Mouse (Mus musculus): ENCODE measurements at regions not wholly inside any gene's neighbourhood (a gene's known extent, or its start where the extent isn't known, plus 50 kb on each side); places are given as distances from the start of the nearest gene placed in this dataset.

DNA sequence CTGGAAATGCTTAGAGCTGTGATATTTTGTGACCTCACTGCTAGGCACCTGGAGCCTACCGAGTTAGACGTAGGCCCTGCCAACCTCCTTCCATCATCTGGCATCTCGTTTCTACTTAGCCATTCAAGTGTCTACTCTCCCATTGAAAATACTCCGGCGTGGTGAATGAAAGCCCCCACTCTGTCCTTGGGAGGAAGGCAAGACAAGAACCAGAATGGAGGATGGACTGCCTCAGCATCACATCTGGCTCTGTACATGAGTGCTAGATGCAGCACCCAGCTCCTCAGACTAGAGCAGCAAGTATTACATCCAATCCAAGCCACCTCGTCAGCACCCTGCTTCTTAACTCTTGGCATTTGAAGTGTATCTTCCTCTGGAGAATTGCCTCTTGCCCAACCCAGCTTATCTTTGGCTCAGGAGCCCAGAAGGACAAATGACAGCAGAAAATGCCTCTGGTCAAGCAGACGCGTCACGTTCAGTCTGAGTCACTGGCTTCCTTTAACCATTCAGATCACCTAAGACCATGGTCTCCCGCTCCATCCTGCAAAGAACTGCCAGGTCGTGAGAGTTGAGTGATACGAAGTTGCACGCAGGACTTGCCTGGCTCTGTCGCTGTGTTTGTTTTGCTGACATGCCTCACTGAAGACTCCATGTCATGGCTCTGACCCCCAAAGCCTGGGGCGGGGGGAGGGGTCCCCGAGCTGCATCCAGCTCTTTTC, 132.3 kb downstream of the Tfap2a start:
- DNase-seq (ENCODE audit: low spot score) = no peak

DNA sequence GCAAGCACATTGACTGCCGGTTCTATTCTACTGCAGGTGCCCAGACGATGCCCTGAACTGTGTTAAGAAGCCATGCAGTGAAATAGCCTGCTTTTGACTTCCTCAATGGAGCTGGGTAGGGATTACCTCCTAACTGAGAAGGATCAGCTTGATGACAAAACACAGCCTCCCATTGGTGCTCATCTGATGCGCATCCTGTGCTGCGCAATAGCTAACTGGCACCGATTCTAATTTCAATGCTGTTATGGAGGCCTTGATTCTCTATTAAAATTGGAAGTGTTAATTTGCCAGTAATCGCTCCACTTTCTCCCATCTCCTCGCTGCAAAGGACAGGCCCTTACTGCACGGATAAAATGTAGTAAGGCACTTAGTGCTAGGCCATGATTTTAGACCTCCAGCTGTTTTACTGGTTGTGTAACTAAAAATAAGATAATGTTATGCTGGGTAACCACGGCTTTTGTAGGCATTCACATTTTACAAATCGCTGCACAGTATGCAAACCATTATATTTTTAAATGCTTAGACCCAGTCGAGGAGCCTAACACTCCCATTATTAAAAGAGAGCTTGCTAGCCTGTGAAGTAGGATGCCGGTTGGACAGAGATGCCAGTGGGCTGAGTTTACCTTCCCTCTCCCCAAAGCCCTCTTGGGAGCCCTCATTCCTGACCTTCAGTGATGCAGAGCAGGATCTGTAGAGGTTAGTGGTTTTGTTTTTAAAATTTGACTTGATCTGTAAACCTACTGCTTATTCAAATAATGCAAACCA, 163.0 kb downstream of the Tfap2a start:
- DNase-seq (ENCODE audit: low spot score) = no peak
- 76% methylated on average over 12 of the region's 12 CpGs for WGBS
- H3K27me3 ChIP-seq (ENCODE audit: low read depth, poor library complexity, severe bottlenecking) = no peaks in the 10 kb centered on the region

More for the DNA sequence above, 132.3 kb downstream of the Tfap2a start:
- 57% methylated on average over 16 of the region's 16 CpGs for WGBS
- Histone ChIP-seq H3K9me3 (replicated peaks) (no peaks in the 10 kb centered on the region), H3K27me3 (ENCODE audit: low read depth, poor library complexity, severe bottlenecking) (peaks cover 8% of the 10 kb centered on the region; the same call in 1 of the 2 replicates), H3K36me3 (no peaks in the 10 kb centered on the region), H3K4me3 (peak overlapping the region; percentile 39), H3K4me1 (peaks cover 29% of the 10 kb centered on the region), H3K27ac (replicated peaks) (peak overlapping the region; percentile 61)

DNA sequence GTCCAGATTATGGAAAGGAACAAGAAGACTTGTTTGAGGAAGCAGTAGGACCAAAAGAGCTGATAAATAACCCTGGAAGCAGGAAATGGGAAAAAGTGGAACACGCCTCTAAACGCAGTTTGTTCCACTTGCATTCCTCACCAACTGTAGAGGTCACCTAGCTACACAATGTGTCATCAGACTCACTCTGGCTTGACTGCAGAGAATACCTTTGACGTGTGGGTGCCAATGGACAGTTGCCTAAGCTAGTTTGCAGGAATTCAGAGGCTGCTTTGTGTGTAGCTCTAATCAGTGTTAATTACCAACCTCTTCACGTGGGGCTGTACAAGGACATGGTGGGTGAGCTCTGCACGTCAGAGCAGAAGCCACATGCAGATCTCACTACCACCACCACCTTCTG, 168.7 kb downstream of the Tfap2a start:
- Histone ChIP-seq H3K36me3 (no peaks in the 10 kb centered on the region), H3K27ac (replicated peaks) (no peak overlapping the region), H3K4me1 (no peaks in the 10 kb centered on the region), H3K4me3 (no peak overlapping the region), H3K9me3 (replicated peaks) (no peaks in the 10 kb centered on the region), H3K27me3 (ENCODE audit: low read depth, poor library complexity, severe bottlenecking) (no peaks in the 10 kb centered on the region)
- no peak for DNase-seq (ENCODE audit: low spot score)
- whole genome bisulfite sequencing = 65% methylated on average over 5 of the region's 5 CpGs

More for the DNA sequence above, 163.0 kb downstream of the Tfap2a start:
- Histone ChIP-seq H3K4me1 (no peaks in the 10 kb centered on the region), H3K27ac (replicated peaks) (no peak overlapping the region), H3K9me3 (replicated peaks) (no peaks in the 10 kb centered on the region), H3K36me3 (no peaks in the 10 kb centered on the region), H3K4me3 (no peak overlapping the region)

DNA sequence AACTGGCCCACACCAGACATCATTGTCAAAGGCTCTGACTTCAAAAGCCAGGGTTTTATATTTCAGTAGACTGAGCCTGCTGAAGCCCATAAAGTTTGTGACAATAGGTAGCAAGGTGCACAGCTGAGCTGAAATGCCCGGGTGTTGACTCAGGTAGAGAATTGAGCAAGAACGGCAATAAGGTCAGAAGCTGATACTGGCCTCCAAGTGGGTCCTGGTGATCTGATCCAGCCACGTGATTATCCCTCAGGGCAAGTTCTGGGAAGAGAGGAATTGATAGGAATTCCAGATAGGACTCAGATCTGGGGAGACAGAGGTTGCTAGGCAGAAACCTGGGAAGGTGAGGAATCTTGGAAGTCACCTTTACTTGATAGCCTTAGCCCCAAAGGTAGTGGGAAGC, 170.4 kb downstream of the Tfap2a start:
- H3K27me3 ChIP-seq (ENCODE audit: low read depth, poor library complexity, severe bottlenecking) = no peaks in the 10 kb centered on the region
- 88% methylated on average over 3 of the region's 3 CpGs for WGBS

DNA sequence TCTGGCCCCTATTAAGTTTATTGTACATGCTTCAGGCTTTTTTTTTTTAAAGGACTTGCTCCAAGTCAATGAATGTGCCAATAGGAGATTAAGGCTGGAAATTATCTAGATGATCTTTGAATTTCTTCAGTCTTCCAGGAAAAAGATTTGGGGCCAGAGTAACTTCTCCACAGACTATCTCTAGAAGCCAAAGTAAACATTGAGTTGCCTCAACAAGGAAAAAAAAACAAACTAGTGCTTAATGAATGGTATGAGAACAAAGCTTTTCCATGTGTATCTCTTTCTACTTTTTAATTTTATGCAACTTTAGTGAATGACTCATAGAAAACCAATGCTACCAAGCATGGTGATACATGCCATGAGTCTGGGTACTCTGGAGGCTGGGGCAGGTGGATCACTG, 173.8 kb downstream of the Tfap2a start:
- H3K27ac ChIP-seq (replicated peaks) = no peak overlapping the region
- no peaks in the 10 kb centered on the region for H3K36me3 ChIP-seq
- no peaks in the 10 kb centered on the region for H3K9me3 ChIP-seq (replicated peaks)
- no peaks in the 10 kb centered on the region for H3K27me3 ChIP-seq (ENCODE audit: low read depth, poor library complexity, severe bottlenecking)
- no peak for DNase-seq (ENCODE audit: low spot score)
- no peaks in the 10 kb centered on the region for H3K4me1 ChIP-seq
- H3K4me3 ChIP-seq = no peak overlapping the region

More for the DNA sequence above, 170.4 kb downstream of the Tfap2a start:
- DNase-seq (ENCODE audit: low spot score) = no peak
- Histone ChIP-seq H3K9me3 (replicated peaks) (no peaks in the 10 kb centered on the region), H3K36me3 (no peaks in the 10 kb centered on the region), H3K27ac (replicated peaks) (no peak overlapping the region), H3K4me3 (no peak overlapping the region), H3K4me1 (no peaks in the 10 kb centered on the region)

DNA sequence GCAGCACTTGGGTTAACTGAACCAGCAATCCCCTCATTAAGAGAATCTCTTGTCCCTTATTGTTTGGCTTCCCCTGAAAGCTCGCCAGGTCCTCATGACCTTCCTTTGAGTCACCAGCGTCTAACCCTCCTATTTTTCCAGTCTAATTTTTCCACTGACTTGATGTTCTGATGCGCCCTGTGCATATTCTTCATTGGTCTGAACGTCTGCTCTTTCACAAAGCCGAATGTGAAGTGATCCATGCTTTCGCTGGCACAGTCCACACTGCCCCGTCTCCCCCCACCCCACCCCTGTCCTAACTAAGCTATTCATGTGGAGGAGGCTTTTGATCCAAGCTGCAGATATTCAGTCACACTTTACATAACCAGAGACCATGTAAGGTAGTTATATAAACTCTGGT, 183.8 kb downstream of the Tfap2a start:
- no peaks in the 10 kb centered on the region for H3K4me1 ChIP-seq
- 84% methylated on average over 7 of the region's 7 CpGs for WGBS
- H3K27me3 ChIP-seq (ENCODE audit: low read depth, poor library complexity, severe bottlenecking) = no peaks in the 10 kb centered on the region
- H3K36me3 ChIP-seq = no peaks in the 10 kb centered on the region
- H3K9me3 ChIP-seq (replicated peaks) = no peaks in the 10 kb centered on the region
- no peak for DNase-seq (ENCODE audit: low spot score)
- H3K4me3 ChIP-seq = no peak overlapping the region
- H3K27ac ChIP-seq (replicated peaks) = no peak overlapping the region

DNA sequence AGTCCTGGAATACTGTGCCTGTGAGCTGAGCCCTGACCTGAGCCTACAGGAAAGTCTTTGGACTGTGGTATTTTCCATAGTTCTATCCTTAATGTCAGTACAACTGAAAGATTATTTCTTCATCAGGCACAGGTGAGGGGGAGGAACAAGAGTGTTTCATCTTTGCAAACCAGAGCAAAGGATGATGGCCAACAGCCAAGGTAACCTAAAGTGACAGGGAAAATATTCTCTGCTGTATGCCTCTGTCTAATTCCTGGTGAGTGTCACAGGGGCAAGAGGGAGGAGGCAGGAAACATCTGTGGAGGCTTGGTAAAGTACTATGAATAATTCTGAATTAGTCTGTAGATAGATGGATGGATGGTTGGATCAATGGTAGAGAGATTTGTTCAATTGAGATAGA, 164.3 kb upstream of the Ofcc1 start:
- Histone ChIP-seq H3K4me1 (no peaks in the 10 kb centered on the region), H3K4me3 (no peak overlapping the region), H3K36me3 (no peaks in the 10 kb centered on the region), H3K27ac (replicated peaks) (no peak overlapping the region), H3K27me3 (ENCODE audit: low read depth, poor library complexity, severe bottlenecking) (no peaks in the 10 kb centered on the region), H3K9me3 (replicated peaks) (no peaks in the 10 kb centered on the region)
- DNase-seq (ENCODE audit: low spot score) = no peak

DNA sequence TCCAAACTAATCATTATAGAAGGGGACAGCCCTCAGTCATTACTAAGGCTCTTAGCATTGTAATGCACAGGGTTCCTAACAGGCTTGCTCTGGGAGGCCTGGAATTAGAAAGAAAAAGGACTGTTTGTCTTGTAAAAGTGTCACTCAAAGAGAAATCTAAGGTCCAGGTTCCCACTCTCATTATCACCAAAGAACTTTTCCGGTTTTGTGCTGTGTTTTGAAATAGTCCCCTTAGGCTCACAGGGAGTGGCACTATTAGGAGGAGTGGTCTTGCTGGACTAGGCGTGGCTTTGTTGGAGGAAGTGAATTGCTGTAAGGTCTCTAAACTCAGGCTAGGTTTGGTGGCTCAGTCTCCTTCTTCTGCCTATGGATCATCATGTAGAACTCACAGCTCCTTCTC, 161.9 kb upstream of the Ofcc1 start:
- Histone ChIP-seq H3K9me3 (replicated peaks) (no peaks in the 10 kb centered on the region), H3K4me3 (no peak overlapping the region), H3K27me3 (ENCODE audit: low read depth, poor library complexity, severe bottlenecking) (no peaks in the 10 kb centered on the region), H3K4me1 (0 out of 2 replicates have a peak, but pooled peaks cover under 1% of the 10 kb centered on the region), H3K36me3 (no peaks in the 10 kb centered on the region), H3K27ac (replicated peaks) (no peak overlapping the region)
- WGBS = 72% methylated on average over 2 of the region's 2 CpGs
- no peak for DNase-seq (ENCODE audit: low spot score)

DNA sequence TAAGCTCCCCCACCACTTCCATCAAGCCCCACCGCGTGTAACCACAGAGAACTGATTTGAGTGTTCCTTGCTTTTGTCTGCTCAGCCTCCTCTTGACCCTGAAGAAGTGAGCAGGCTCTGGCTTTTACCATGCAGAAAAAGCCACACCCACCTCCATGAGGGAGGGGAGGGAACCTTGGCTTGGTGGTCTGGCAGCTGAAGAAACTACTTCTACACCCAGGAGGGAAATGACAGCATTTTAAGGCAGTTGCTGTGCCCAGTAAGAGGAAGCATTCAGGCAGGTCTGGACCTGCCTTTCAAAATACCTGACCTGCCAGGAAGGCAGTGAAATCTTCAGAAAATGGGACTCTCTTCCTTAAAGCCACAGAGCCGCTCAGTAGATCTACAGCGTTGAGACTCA, 156.9 kb upstream of the Ofcc1 start:
- 72% methylated on average over 4 of the region's 4 CpGs for WGBS

DNA sequence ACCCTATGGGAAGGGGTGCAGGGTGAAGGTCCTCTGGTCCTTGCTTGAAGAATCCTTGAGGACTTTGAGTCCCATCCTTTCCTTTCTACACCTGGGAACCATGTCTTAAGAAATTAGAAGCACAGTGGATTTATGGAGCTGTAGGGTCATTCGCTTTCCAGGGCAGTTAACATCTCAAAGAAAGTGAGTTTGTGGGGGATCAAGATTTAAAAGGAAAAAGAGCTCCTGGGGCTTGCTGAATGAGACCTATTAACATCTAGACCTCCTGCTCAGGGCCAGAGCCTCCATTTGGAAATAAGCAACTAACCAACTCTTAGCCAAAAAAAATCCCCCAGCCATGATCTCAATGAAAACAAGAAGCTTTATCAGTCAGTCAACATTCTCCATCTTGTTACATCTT, 148.0 kb upstream of the Ofcc1 start:
- no peaks in the 10 kb centered on the region for H3K36me3 ChIP-seq
- no peaks in the 10 kb centered on the region for H3K9me3 ChIP-seq (replicated peaks)
- H3K27me3 ChIP-seq (ENCODE audit: low read depth, poor library complexity, severe bottlenecking) = no peaks in the 10 kb centered on the region
- no peak overlapping the region for H3K4me3 ChIP-seq
- 38% methylated on average over 1 of the region's 1 CpGs for WGBS
- DNase-seq (ENCODE audit: low spot score) = no peak
- H3K4me1 ChIP-seq = no peaks in the 10 kb centered on the region
- H3K27ac ChIP-seq (replicated peaks) = no peak overlapping the region

More for the DNA sequence above, 156.9 kb upstream of the Ofcc1 start:
- Histone ChIP-seq H3K27ac (replicated peaks) (no peak overlapping the region), H3K27me3 (ENCODE audit: low read depth, poor library complexity, severe bottlenecking) (no peaks in the 10 kb centered on the region), H3K4me3 (no peak overlapping the region), H3K36me3 (no peaks in the 10 kb centered on the region), H3K9me3 (replicated peaks) (no peaks in the 10 kb centered on the region), H3K4me1 (0 out of 2 replicates have a peak, but pooled peaks cover 3% of the 10 kb centered on the region)
- DNase-seq (ENCODE audit: low spot score) = no peak

DNA sequence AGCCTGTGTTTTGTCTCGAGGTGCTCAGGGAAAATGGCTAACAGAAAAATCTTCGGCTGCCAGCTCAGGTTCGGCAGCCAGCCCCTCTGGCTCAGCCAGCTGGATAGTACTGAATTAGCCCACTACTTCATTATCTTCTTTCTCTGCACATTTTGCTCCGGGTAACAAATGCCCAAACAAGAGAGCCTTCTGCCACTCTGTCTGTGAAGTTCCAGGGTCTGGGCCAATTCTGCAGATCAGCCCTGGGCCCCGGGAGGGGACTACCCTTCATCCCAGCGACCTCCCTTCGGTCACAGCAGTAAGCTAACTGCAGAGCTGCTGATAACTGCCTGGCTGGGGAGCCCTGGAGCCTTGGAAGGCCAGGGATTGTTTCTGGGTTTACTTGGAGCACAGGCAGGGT, 119.6 kb upstream of the Ofcc1 start:
- Histone ChIP-seq H3K4me1 (no peaks in the 10 kb centered on the region), H3K36me3 (no peaks in the 10 kb centered on the region), H3K27ac (replicated peaks) (no peak overlapping the region), H3K9me3 (replicated peaks) (no peaks in the 10 kb centered on the region), H3K4me3 (no peak overlapping the region), H3K27me3 (ENCODE audit: low read depth, poor library complexity, severe bottlenecking) (no peaks in the 10 kb centered on the region)
- 61% methylated on average over 7 of the region's 7 CpGs for WGBS
- DNase-seq (ENCODE audit: low spot score) = no peak

DNA sequence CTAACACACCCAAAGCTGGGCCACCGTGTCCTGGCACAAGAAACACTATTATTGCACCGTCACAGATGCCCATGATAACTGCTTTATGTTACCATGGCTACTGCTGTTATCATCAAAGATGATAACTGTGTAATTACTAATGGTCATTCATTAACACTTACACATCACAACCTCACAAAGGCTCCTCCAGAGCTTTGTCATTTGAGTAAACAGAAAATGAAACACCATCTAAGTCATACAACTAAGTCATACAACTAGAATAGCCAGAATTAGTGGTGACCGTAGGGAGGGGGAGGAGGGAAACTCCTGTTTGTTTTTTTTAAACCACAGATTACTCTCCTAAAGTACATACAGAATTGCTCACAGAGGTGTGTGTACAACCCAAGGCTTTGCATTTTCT, 111.4 kb upstream of the Ofcc1 start:
- Histone ChIP-seq H3K27me3 (ENCODE audit: low read depth, poor library complexity, severe bottlenecking) (no peaks in the 10 kb centered on the region), H3K4me1 (no peaks in the 10 kb centered on the region), H3K27ac (replicated peaks) (no peak overlapping the region), H3K36me3 (no peaks in the 10 kb centered on the region), H3K4me3 (no peak overlapping the region), H3K9me3 (replicated peaks) (no peaks in the 10 kb centered on the region)
- 87% methylated on average over 3 of the region's 3 CpGs for WGBS
- DNase-seq (ENCODE audit: low spot score) = no peak

DNA sequence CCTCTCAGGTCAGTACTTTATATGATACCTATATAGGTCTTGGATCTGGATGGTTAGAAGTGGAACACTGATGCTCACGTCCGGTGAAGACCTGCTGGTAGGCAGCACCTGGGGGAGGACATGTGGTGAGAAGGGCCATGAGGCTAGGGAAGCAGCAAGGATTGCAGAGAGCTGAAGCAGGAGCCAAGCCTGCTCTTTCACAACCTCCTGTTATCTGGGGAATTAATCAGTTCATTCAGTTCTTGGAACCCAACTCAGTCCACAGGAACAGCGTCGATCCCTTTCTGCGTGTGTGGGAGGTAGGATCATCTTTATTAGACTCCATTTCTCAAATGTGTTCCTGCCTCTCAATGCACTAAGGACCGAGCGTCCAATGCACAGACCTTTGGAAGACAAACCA, 107.9 kb upstream of the Ofcc1 start:
- Histone ChIP-seq H3K36me3 (no peaks in the 10 kb centered on the region), H3K4me3 (no peak overlapping the region), H3K27me3 (ENCODE audit: low read depth, poor library complexity, severe bottlenecking) (no peaks in the 10 kb centered on the region), H3K4me1 (no peaks in the 10 kb centered on the region), H3K27ac (replicated peaks) (no peak overlapping the region), H3K9me3 (replicated peaks) (no peaks in the 10 kb centered on the region)
- DNase-seq (ENCODE audit: low spot score) = no peak
- 90% methylated on average over 7 of the region's 7 CpGs for WGBS
